In the genomic region with DNA sequence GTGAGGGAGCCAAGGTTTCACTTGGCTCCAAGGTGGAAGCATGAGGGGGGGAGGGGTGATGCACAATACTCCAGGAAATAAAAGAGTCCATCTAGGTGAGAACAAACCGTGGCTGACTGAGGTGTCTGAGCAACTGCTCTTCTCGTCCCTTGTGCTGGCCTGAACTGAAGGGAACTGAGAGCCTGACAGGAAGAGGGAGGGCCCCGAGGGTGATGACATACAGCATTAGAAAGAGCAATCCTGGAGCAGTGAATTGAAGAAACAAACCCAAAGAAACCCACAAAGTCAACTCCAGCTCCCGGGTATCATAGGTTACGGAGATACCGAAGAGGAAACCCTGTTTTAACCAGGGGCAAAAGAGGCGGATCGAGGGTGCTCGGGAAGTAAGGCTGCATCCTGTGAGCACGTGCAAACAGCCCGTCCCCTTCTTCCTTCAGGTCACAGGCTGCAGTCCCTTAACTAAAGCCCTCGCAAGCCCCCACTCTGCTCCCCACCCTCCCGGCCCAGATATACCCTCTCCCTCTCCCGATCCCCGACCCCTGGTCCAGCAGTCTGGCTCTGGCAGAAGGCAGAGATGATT, we compare ENCODE assay signal across 1 mouse cellular context.
TF ChIP-seq lines count a peak whose summit lies in the region.

No protein-coding gene starts in this region.

TF ChIP-seq in CH12.LX, 34 proteins besides CTCF, POLR2A, EP300 and RAD21 (continued from another document):
- peak; percentile 48 for TF ChIP-seq HCFC1 (IDR thresholded peaks at IDR 0.05; ENCODE audit: low read depth, low read length)
